Mouse (Mus musculus) layer of hippocampus, adult 2 months (tissue): ENCODE results near the gene Ltbp1. TPM values are rescaled to one million over a fixed set of nuclear protein-coding genes. Genes with fewer than 3 reads are reported as not detected.

Source experiments
- DNase-seq, 2 experiments: peaks; one replicate each; pipeline ENCODE4 v3.0.0; 2022; ENCODE audit warnings: low spot score in 2 of 2
- H3K27ac ChIP-seq: fragments of 200-600 bp; 2 replicates; pipeline ENCODE4 v1.8.1; 2022
- H3K4me3 ChIP-seq: fragments of 200-600 bp; 2 replicates; pipeline ENCODE4 v1.8.1; 2022; ENCODE audit warnings: mild to moderate bottlenecking
- CTCF ChIP-seq: fragments of 200-600 bp; conservative IDR thresholded peaks from 2 replicates; pipeline ENCODE4 v1.8.1; 2022; ENCODE audit warnings: antibody characterized with exemption, mild to moderate bottlenecking, moderate library complexity
- total RNA-seq, 2 experiments: library from RNA; stranded (reverse); gene quantifications; 2 replicates each; pipeline ENCODE4 v1.2.3; 2021

The Ltbp1 gene
- total RNA-seq, 2 experiments from 2014 or later: 6.3 to 7.4 TPM

GRCm38 (mm10) chr17:75374287-75375024 lies 369.1 kb downstream of the Ltbp1 start:
- Histone ChIP-seq H3K27ac (no peak overlapping the region), H3K4me3 (no peak overlapping the region)
- peak; percentile 61 for TF ChIP-seq CTCF
- no peak for DNase-seq

- no peak for TF ChIP-seq CTCF
- no peak overlapping the region for H3K27ac ChIP-seq
Observed at GRCm38 (mm10) chr17:75378256-75378871, 373.0 kb downstream of the Ltbp1 start.

GRCm38 (mm10) chr17:75380167-75380566 lies 374.8 kb downstream of the Ltbp1 start:
- no peak for DNase-seq
- no peak for TF ChIP-seq CTCF
- no peak overlapping the region for H3K4me3 ChIP-seq
- H3K27ac ChIP-seq: no peak overlapping the region

More at GRCm38 (mm10) chr17:75378256-75378871, 373.0 kb downstream of the Ltbp1 start:
- no peak for DNase-seq
- no peak overlapping the region for H3K4me3 ChIP-seq

- no peak overlapping the region for H3K4me3 ChIP-seq
- H3K27ac ChIP-seq: no peak overlapping the region
- no peak for DNase-seq
- peak; percentile 74 for TF ChIP-seq CTCF
Observed at GRCm38 (mm10) chr17:75388402-75388801, 383.0 kb downstream of the Ltbp1 start.

GRCm38 (mm10) chr17:75390142-75390541 lies 384.8 kb downstream of the Ltbp1 start:
- H3K4me3 ChIP-seq: no peak overlapping the region
- peak in 1 of 2 experiments; percentile 21 for DNase-seq
- H3K27ac ChIP-seq: no peak overlapping the region
- TF ChIP-seq CTCF: peak; percentile 59

- no peak for DNase-seq
- Histone ChIP-seq H3K27ac (no peak overlapping the region), H3K4me3 (no peak overlapping the region)
- no peak for TF ChIP-seq CTCF
Observed at GRCm38 (mm10) chr17:75391429-75392192, 386.2 kb downstream of the Ltbp1 start.

GRCm38 (mm10) chr17:75406405-75406804 lies 401.0 kb downstream of the Ltbp1 start:
- TF ChIP-seq CTCF: peak; percentile 81
- DNase-seq: peak in 1 of 2 experiments; percentile 18
- H3K4me3 ChIP-seq: no peak overlapping the region
- H3K27ac ChIP-seq: no peak overlapping the region

GRCm38 (mm10) chr17:75416861-75417260 lies 411.5 kb downstream of the Ltbp1 start:
- no peak overlapping the region for H3K27ac ChIP-seq
- TF ChIP-seq CTCF: no peak
- no peak for DNase-seq

GRCm38 (mm10) chr17:75434152-75434551 lies 428.8 kb downstream of the Ltbp1 start:
- Histone ChIP-seq H3K4me3 (no peak overlapping the region), H3K27ac (no peak overlapping the region)
- no peak for DNase-seq
- no peak for TF ChIP-seq CTCF

More at GRCm38 (mm10) chr17:75416861-75417260, 411.5 kb downstream of the Ltbp1 start:
- no peak overlapping the region for H3K4me3 ChIP-seq

GRCm38 (mm10) chr17:75434871-75435270 lies 429.5 kb downstream of the Ltbp1 start:
- no peak for TF ChIP-seq CTCF
- Histone ChIP-seq H3K4me3 (no peak overlapping the region), H3K27ac (no peak overlapping the region)
- DNase-seq: no peak

GRCm38 (mm10) chr17:75435599-75435998 lies 430.2 kb downstream of the Ltbp1 start, which contains the start of gene Rasgrp3:
TSS of gene Rasgrp3 (plus strand) at chr17:75435896.
- Histone ChIP-seq H3K27ac (peak within 1 kb of the TSS; percentile 78), H3K4me3 (peak within 1 kb of the TSS; percentile 46)
- DNase-seq: no peak
- TF ChIP-seq CTCF: no peak

- DNase-seq: no peak
- H3K27ac ChIP-seq: peak overlapping the region; percentile 78
- peak overlapping the region; percentile 46 for H3K4me3 ChIP-seq
- no peak for TF ChIP-seq CTCF
Observed at GRCm38 (mm10) chr17:75436095-75436494, 430.7 kb downstream of the Ltbp1 start.

- TF ChIP-seq CTCF: no peak
- peak overlapping the region; percentile 78 for H3K27ac ChIP-seq
- H3K4me3 ChIP-seq: peak overlapping the region; percentile 46
- DNase-seq: no peak
Observed at GRCm38 (mm10) chr17:75436819-75437218, 431.5 kb downstream of the Ltbp1 start.
